Comparison of ENCODE assay signal across 11 mouse cellular contexts in genomic region chr19:21883053-21883452, GRCm38 (mm10).
DNase-seq lines count a peak whose midpoint lies in the region; ATAC-seq and TF ChIP-seq lines count a peak whose summit lies in the region.
"Had no signal": no experiment of that assay in that cellular context is flagged by ENCODE, and none has a peak within 500 bp of the region (broad histone marks: within the 10 kb centered on the region; RNA-seq: fewer than 3 reads in every experiment).

No protein-coding gene starts in this region.

- H3K4me1 ChIP-seq in heart, embryonic 12.5 days (replicated peaks), result peaks cover 30% of the 10 kb centered on the region
- peaks cover 7% of the 10 kb centered on the region for H3K4me1 ChIP-seq in lung, embryonic 14.5 days (ENCODE audit: insufficient read depth)
- H3K4me1 ChIP-seq in limb, embryonic 14.5 days (ENCODE audit: control insufficient read depth, insufficient read depth, low read length), result peaks cover 13% of the 10 kb centered on the region; the same call in 1 of the 2 replicates
- H3K4me1 ChIP-seq: liver, embryonic 13.5 days had no signal

- peak overlapping the region; percentile 42 for H3K4me2 ChIP-seq in heart, embryonic 12.5 days
- no peak overlapping the region for H3K4me2 ChIP-seq in lung, embryonic 14.5 days
- no peak overlapping the region for H3K4me2 ChIP-seq in limb, embryonic 14.5 days (replicated peaks; ENCODE audit: low read depth, low read length, severe bottlenecking)
- H3K4me2 ChIP-seq: hindbrain, embryonic 13.5 days; liver, embryonic 13.5 days had no signal

- H3K27ac ChIP-seq in heart, embryonic 12.5 days (ENCODE audit: poor library complexity, severe bottlenecking), result peak overlapping the region; percentile 95
- H3K27ac ChIP-seq in lung, embryonic 14.5 days (ENCODE audit: low read depth), result peak overlapping the region; percentile 72
- H3K27ac ChIP-seq in limb, embryonic 14.5 days (replicated peaks; ENCODE audit: low read depth, low read length), result peak overlapping the region; percentile 50; the same call in 1 of the 2 replicates
- H3K27ac ChIP-seq: hindbrain, embryonic 13.5 days; liver, embryonic 13.5 days had no signal

- WGBS in heart, embryonic 12.5 days, result 51% methylated on average over 3 of the region's 3 CpGs
- WGBS in lung, embryonic 14.5 days, result 61% methylated on average over 3 of the region's 3 CpGs
- 68% methylated on average over 3 of the region's 3 CpGs for WGBS in limb, embryonic 14.5 days

- TF ChIP-seq POLR2A in limb, embryonic 14.5 days (IDR thresholded peaks at IDR 0.05; ENCODE audit: borderline replicate concordance, extremely low read depth, insufficient read depth, insufficient read length), result no peak

- ATAC-seq in heart, embryonic 12.5 days (ENCODE audit: insufficient number of reproducible peaks, low FRiP score), result no peak
- ATAC-seq in lung, embryonic 14.5 days (ENCODE audit: insufficient read depth), result 0 out of 2 replicates have a peak, but pooled peaks have one; percentile 9
- no peak for ATAC-seq in limb, embryonic 14.5 days (ENCODE audit: low FRiP score, low read depth)

- no peak for DNase-seq in heart, adult 18-20 months
- DNase-seq in lung, embryonic 14.5 days, result no peak
- DNase-seq in lung, postnatal 25 days (ENCODE audit: low spot score), result no peak
- DNase-seq in ZHBTc4 (ENCODE audit: low read depth, low spot score), result peak; percentile 31
- DNase-seq in limb, embryonic 14.5 days (ENCODE audit: low spot score), result no peak
- DNase-seq in embryo, embryonic 10 days (ENCODE audit: low spot score), result no peak
- DNase-seq: adrenal gland, postnatal 10 days; liver, embryonic 13.5 days had no signal

- no peak overlapping the region for H3K9ac ChIP-seq in heart, embryonic 12.5 days
- no peak overlapping the region for H3K9ac ChIP-seq in lung, embryonic 14.5 days
- no peak overlapping the region for H3K9ac ChIP-seq in limb, embryonic 14.5 days (ENCODE audit: low read depth, low read length, severe bottlenecking)
- H3K9ac ChIP-seq: hindbrain, embryonic 13.5 days; liver, embryonic 13.5 days had no signal

- 0 out of 2 replicates have a peak, but pooled peaks cover 2% of the 10 kb centered on the region for H3K9me3 ChIP-seq in heart, embryonic 12.5 days (replicated peaks)
- no peaks in the 10 kb centered on the region for H3K9me3 ChIP-seq in lung, embryonic 14.5 days (ENCODE audit: low read depth, low read length)
- no peaks in the 10 kb centered on the region for H3K9me3 ChIP-seq in limb, embryonic 14.5 days (ENCODE audit: control insufficient read depth, low read length)
- H3K9me3 ChIP-seq: liver, embryonic 13.5 days had no signal

- no peaks in the 10 kb centered on the region for H3K36me3 ChIP-seq in heart, embryonic 12.5 days
- H3K36me3 ChIP-seq in lung, embryonic 14.5 days (ENCODE audit: insufficient read depth), result no peaks in the 10 kb centered on the region
- H3K36me3 ChIP-seq in limb, embryonic 14.5 days (ENCODE audit: control insufficient read depth, insufficient read depth, low read length), result no peaks in the 10 kb centered on the region
- H3K36me3 ChIP-seq: hindbrain, embryonic 13.5 days; liver, embryonic 13.5 days had no signal

- TF ChIP-seq CTCF in lung, embryonic 14.5 days (IDR thresholded peaks at IDR 0.05; ENCODE audit: low read depth), result no peak

- H3K4me3 ChIP-seq in heart, embryonic 12.5 days, result no peak overlapping the region
- no peak overlapping the region for H3K4me3 ChIP-seq in lung, embryonic 14.5 days (ENCODE audit: low read depth, low read length)
- no peak overlapping the region for H3K4me3 ChIP-seq in limb, embryonic 14.5 days (replicated peaks; ENCODE audit: low read length)
- H3K4me3 ChIP-seq: hindbrain, embryonic 13.5 days; liver, embryonic 13.5 days had no signal

- no peaks in the 10 kb centered on the region for H3K27me3 ChIP-seq in heart, embryonic 12.5 days (replicated peaks)
- H3K27me3 ChIP-seq in lung, embryonic 14.5 days (ENCODE audit: insufficient read depth, low read length), result no peaks in the 10 kb centered on the region
- no peaks in the 10 kb centered on the region for H3K27me3 ChIP-seq in limb, embryonic 14.5 days (ENCODE audit: control insufficient read depth, insufficient read depth, low read length)
- H3K27me3 ChIP-seq: liver, embryonic 13.5 days; Patski had no signal
